Mouse (Mus musculus): ENCODE results near the gene Gm20388. TPM values are rescaled to one million over a fixed set of nuclear protein-coding genes. Genes with fewer than 3 reads are reported as not detected.

Gene Gm20388
- total RNA-seq, 1 experiment from 2014 or later = 3.6 TPM

DNA sequence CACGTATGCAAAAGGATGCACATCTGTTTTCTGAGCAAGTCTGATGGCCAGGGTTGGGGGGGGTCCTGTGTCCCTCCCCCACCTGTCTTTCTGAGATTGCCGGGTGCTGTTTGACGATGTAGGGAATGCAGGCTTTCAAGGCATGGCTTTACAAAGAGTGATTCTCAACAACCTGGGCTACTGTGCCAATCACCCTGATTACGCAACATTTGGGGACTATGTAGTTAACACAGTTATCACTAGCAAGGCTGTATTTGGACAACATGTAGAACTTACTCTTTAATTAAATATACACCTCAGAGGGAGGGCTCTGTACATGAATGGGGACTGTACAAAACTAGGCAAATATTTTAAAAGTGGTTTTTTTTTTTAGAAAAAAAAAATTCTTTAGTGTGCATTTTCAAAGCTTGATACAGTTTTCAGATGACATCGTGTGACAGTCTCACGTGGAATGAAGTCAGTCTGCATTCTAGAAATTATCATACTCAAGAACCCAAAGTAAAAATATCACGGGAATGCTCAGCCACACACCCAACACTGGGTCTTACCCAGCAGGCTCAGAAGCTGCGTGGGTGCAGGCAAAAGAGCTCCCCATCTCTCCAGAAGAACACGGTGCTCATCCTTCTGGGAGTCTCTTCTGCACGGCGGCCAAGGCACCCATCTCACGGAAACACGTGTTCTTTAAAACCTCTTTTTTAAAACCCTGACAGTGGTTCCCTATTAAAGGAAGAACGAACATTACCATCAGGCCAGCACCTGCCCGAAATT lies 3930.1 kb downstream of the Gm20388 start:
- no peak for DNase-seq

DNA sequence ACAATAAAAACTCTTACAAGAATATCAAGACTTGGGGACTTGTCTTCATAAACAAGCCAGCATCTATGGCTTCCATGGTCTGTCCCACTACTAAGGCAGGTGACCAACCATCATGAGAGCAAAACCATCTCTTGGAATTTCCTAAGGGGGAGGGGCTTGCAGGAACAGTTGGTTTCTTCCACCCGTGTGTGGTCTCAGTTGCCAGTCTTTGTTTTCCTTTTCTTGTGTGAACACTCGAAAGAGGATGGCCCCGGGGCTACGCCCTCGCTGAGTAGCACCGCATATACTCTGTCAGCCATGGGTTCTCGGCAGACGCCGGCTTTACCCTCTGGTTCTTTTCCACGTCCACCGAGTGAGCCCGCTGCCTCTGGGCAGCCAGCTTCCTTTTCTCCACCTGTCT lies 3931.4 kb downstream of the Gm20388 start:
- no peak for DNase-seq

DNA sequence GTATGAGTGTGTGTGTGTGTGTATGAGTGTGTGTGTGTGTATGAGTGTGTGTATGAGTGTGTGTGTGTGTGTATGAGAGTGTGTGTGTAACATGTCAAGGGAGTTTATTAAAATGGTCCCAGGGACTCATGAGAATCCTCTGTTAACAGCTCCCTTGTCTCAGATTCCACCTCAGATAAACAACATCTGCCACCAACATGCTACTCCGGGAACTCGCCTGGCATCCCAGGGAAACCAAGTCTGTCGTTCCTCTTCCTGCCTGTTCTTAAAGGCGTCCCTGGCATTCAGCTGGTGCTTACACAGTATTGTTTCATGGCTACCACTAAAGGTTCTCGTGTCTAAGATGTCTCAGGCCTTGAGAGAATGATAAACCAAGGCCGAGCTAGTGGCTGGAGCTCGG lies 3933.7 kb downstream of the Gm20388 start:
- DNase-seq = no peak

DNA sequence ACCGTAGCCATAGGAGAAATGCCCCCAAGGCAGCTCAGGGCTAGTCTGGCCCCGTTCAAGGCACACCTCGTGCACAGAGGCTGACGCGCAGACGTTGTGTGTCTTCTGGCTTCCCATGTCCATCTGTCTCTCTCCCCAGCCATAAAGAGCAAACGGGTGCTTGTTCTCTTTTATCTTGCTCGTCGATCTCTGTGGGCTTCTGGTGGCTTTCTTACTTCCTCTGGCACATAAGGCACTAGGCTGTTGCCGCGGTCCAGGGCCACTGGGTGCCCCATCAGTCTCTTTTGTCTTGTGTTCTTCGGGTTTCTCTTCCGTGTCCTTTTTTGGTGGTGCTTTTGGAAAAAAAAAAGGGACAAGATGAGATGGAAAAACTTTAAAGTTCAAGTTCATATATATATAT lies 3934.5 kb downstream of the Gm20388 start:
- DNase-seq = no peak

DNA sequence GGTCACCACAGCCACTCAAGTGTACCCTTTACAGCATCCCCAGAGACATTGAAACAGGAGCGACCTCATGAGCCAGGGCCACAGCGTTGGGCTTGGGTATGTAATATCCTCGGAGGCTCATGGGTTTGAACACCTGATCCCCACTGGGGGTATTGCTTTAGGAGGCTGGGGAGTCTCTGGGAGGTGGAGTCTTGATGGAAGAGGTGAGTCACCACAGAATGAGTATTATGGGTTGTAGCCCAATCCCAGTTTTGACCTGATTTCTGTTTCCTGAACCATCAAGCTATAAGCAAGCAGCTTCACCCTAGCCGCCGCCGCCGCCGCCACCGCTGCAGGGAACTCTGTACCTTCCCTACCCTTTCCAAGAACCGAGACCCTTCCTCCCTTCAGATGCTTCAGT lies 3935.3 kb downstream of the Gm20388 start:
- DNase-seq = no peak

DNA sequence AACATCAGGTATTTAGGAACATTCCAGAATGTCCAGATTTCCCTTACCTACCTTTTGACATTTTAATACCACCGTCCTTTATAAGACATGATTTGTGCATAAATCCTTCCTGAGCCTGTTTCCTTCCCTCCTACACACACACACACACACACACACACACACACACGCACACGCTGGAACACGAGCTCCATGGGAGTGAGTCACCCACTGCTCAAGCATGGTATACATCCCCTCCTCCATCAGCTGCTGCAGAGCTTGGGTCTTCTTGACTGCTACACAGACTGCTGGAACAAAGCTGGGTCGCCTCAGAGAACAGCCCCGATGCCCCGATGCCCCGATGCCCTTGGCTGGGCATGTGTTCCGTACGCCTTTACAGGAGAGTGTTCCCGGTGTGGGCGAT lies 3935.9 kb downstream of the Gm20388 start:
- no peak for DNase-seq

DNA sequence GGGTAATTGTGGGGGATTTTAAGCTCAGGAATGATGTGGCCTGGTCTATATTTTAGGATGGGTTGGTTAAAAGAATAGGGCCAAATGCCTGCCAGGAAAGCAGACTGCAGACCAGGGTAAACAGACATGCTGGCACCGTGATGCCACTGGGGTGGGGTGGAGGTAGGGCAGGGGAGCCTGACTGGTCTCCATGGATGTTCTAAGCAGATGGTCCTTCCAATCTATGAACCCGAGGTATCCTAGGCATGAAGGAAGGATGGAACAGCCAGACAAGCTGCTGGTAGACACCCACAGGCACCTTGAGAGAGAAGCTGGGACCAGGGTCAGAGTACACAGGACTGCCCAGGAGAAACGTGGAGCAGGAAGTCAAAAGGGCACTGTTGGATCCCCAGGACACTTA lies 3936.9 kb downstream of the Gm20388 start:
- DNase-seq = no peak

DNA sequence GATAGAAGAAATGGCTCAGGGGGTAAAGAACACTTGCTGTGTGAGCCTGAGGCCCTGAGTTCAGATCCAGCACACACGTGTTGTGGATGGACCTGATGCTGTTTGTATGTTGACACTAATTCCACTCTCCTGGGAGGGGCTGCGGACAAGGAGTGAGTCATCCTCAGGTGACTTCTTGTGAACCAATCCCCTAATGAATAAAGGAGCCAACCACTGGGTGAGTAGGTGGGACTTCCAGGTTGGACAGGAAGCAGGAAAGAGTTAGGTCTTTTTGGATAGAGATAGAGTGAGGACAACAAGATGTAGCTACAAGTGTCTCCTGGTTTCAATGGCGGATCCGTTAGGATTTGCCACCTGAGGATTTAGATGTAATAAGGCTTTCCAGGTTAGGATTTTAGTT lies 3938.7 kb downstream of the Gm20388 start:
- no peak for DNase-seq

DNA sequence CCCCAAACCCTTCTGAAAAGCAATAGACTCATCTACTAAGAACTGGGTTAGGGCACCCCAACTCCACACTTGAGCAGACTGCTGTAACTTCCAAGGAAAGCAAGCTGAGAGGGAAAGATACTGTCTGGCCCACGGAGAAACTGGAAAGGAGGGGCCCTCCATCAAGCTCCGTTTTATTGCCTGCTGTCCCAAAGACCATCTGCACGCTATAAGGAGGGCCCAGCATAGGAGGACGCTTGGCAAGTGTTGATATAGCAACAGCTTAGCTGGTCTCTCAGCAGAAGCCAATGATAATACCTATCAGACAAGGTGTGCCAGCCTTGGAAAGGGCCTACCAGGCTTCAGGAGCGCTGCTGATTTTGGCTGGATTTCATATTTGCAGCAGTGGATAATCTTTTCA lies 3940.9 kb downstream of the Gm20388 start:
- DNase-seq = no peak

DNA sequence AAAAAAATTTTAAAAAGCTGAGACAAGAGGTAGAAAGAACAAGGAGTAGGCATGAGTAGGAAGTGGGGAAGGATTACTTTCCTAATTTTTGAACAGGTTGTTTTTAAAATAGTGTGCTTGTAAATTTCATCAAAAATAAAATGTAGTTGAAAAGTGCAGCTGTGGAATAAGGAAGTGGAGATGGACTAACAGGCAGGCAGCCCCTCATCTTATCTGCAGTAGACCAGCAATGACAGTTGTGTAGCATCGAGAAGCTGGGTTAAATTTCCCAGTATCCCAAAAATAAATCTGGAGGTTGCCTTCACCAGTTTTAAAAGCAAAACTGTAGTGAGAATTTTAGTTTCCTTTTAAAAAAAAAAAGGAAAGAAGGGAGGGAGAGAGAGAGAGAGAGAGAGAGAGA lies 3943.6 kb downstream of the Gm20388 start:
- no peak for DNase-seq

DNA sequence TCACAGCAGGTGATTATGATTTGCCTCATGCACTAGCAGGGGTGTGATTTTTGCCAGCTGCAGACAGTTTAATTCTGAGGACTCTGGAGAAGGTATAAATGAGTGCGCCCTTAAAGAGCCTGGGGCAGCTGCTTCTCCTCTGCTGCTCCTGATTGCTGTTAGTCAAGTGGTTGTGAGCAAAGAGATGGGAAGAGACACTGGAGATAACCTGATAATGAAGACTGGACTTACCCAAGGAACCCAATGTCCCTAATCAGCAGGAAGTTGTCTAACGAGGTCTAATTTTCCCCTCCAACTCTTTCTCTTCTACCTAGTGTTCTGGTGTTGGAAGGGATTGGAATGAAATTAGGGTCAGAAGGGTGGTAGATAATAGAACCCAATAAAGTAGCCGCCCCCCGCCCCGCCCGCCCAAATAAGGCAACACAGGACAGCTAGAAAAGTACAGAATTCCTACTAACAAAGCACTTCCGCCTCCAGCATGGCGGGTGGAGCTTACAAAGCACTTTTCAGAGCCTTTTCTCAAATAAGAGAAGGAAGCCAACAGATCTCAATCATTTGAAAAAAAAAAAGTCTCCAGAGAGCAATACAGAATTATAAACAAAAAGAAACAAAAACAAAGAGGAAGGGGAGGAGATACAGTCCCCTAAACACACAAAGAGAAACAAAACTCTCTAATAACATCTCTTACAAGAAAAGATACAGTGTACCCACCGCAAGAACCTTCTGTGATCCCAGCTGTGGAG lies 3944.3 kb downstream of the Gm20388 start:
- DNase-seq = no peak

DNA sequence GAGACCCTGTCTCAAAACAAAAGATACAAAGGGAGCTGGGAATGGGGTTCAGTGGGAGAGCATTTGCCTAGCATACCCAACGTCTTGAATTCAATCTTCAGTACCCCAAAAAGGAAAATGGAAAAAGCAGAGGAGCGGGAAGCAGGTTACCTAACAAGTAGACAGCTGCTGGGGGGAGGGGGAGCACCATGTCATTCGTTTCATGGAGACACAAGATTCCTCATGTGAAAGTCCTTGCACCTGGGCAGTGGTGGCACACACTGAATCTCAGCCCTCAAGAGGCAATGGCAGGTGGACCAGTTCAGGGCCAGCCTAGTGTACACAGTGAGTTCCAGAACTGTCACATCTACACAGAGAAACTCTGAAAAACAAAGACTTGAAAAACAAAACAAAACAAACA lies 3946.7 kb downstream of the Gm20388 start:
- DNase-seq = no peak

DNA sequence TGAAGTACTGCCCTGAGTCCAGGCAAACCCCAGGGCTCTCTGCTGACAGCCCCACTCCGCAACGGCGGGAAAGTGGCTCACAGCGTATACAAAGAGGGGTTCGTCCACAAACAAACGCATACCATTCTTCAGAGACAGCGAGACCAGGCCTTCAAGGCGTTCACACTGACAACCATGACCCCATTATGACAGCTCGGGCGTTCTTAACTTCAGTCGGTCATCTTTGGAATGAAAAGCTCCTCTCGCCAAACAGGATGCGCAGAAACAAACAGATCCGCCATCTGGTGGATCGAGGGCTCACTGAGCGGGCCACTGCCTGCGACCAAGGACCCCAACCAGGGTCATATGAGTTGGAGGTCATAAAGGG lies 3947.9 kb downstream of the Gm20388 start:
- DNase-seq = no peak

DNA sequence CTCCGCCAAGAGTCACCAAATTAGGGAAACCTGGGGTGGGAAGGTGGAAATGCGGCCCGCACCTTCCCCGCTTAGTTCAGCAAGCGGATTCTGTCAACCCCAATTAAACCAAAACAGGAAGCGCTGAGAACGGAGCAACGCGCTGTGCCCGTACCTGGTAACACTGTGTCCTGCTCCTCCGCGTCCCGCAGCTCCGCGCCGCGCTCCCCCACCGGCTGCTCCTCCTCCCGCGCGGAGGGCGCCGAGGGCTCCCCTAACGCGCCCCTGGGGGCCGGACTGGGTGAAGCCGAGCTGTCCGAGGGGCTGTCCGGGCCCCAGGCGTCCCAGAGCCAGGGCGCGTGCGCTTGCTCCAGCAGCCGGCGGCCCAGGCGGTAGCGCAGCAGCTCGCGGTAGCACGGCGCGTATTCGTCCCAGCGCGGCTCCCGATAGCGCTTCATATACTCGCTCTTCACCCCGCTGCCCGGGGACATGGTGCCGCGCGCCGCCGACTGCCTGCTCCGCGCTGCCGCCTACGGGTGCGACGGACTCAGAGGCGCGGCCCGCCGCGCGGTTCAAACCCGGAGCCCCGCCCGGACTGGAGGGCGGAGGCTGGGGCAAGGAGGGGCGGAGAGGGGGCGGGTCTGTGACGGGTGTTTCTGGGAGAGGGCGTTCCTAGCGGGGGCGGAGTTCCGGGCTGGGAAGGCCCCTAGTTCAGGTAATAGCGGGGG lies 3948.5 kb downstream of the Gm20388 start:
- peak; percentile 95 for DNase-seq

DNA sequence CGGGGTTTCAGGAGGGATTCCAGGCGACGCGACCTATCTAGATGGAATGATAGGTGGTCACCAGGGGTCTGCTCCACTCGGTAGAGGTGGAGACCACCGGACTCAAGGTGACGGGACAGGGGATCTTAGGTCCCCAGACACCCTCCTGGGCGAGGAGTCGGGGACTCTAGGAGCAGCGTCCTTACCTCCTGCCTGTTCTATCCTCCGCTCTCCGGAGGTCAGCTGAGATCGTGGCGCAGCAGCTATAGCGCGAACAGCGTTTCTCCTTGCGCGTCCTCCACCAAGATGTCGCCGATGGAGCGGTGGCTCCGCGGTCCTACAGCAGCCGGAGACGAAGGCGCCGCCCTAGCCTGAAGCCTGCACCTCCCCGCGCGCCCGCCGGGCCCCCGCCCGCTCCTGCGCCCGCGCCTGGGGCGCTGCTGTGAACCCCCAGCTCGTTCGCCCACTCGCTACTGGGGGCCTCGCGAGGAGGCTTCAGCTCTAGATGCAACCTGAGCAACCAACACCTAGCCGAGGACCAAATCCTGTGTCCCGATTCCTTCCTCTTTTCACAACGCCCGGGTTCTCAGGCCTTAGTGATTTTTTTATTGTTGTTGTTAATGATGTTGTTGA lies 3949.1 kb downstream of the Gm20388 start, which contains the start of gene Ccsap:
Gene Ccsap, minus strand, starts transcription at position 562 of the 612 bp plus-strand sequence.
- DNase-seq = peak; percentile 58

DNA sequence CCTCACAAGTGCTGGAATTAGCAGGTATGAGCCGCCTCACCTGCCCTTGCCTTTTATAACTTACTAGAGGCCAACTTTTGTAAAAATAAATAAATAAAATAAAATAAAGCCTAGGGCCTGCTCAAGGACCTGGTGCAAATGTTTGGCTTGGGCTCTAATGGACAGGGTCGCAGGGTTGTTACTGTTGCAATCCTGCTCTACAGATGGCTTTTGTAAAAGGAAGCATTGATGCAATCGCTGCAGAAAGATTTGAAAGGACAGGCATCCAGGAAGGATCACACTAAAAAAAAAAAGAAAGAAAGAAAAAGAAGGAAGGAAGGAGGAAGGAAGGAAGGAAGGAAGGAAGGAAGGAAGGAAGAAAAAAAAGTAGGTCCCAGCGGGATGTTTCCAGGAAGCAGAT lies 3949.7 kb downstream of the Gm20388 start:
- DNase-seq = no peak

DNA sequence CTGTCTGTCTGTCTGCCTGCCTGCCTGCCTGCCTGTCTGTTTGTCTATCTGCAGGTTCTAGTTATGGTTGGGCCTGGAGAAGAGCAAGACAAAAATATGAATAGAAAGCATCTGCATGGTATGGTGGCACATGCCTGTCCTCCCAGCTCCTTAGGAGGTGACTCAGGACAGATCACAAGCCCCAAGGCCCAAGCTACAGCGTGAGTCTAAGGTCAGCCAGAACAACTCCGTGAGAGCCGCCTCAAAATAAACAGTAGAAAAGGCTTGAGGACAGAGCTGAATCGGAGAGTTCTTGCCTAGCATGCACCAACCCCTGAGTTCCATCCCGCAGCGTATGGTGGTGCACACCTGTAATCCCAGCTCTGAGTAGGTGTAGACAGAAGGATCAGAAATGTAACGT lies 3955.1 kb downstream of the Gm20388 start:
- peak; percentile 23 for DNase-seq

DNA sequence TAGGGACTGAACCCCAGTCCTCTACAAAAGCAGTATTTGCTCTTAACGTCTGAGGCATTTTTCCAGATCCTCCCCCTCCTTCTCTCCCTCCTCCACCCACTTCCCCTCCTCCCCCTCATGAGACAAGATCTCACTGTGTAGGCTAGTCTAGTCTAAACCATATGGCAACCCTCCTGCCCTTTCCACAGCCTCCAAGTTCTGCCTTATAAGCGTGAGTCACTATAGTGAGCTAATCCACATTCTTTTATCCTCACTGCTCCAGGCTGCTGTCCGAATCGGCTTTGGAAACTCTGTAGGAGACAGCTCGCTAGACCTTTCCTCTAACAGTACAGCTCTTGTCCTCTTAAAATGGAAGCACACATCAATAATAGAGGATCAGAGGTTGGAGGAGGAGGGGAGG lies 3956.3 kb downstream of the Gm20388 start:
- no peak for DNase-seq

DNA sequence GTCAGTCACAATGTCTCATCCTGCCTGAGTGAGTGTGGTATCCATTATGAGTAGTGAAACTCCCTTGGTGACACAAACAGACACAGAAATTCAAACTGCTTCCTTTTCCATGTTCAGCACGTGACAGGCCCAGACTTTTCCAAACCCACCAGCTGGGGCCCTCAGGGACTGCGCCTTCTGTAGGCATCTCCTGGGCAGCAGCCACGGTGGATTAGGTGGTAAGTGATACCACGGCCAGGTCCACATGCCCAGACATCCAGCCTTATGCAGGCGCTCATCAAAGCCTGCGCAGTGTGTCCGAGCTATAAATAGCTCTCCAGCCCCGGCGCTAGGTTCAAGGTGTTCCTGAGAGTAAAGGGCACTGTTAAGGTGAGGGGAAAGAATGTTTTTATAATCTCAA lies 3961.4 kb downstream of the Gm20388 start:
- no peak for DNase-seq

DNA sequence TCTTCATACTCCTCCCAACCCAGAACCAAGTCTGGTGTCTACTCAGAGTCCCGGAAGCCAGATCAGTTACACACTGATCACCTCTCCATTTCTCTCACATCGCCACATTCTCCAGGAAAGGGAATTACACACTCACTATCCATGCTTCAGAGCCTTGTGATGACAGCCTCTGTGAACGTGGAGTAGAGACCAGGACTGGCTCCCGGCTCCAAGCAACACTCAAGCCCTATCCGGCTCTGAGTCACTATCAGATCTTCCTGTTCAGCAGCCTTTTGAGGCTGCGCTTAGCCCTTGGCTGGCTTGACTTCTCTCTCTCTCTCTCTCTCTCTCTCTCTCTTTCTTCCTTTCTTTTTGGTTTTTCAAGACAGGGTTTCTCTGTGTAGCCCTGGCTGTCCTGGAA lies 3962.7 kb downstream of the Gm20388 start:
- no peak for DNase-seq

DNA sequence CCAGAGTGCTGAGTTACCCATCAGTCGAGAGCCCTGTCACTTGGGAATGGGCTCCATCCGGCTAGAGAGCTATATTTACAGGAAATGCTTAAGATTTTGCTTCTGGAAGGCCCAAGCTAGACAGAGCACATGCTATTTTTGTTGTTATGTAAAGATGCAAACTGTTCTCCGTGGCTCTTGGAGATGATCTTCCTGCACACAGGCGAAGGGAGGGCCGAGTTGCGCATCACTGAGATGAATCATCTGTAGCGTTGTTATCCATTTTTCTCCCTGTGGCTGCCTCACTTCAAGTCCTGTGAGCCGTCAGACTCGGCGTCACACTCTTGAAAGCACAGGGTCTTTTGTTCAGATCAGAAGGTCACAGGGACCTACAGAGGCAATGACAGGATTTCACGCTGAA lies 3963.7 kb downstream of the Gm20388 start:
- DNase-seq = no peak

DNA sequence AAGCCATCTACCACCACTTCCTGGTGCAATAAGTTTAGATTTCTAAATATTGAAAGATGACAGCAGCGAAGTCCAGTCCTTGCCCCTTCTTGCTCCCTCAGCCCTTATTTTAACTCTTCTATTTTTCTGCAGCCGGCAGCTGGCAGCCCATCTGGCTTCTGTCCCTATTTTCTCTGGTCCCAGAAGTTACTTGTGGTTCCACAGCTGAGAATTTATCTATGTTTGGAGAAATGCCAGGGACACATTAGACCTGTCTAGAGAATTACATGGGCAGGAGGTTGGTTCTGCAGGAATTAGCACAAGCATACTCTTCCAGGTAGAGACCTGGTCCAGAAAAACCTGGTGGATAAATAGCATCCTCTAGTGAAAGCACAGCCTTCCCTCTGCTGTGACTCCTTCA lies 3967.2 kb downstream of the Gm20388 start:
- DNase-seq = no peak

DNA sequence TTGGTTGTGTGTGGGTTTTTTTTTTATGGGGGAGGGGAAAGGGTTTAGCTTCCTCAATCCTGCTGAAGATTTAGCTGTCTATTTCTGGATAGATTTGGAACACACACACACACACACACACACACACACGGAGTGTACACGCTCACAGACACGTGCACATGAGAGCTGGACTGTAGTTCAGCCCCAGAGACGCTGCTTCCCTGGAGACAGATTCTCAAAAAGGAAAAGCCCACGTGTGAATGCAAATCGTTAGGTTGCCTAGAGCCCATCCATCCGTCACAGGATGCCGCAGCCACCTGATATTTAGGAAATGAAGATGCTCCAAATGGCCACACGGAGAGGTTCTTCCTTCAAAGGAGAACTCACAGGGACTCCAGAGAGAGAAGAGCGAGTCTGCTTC lies 3969.6 kb downstream of the Gm20388 start:
- DNase-seq = no peak
